15 mouse cellular contexts compared by ENCODE assay signal in the genomic region with DNA sequence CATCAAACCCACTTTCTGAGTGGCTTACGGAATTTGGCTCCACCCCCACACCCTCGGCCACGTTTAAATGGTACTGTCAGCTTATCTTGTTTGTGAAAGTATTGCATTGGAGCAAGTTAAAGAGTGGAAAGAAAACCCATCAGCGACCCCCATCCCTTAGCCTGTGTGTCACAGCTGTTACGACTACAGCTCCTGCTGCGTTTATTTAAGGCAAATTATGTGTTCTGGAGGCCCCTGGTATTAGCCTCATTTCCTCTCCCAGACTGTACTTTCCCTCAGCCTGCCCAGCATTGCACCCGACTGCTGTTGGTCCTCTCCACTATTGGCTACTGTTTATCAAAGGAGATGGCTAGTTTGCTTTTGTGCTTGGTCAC.
DNase-seq lines count a peak whose midpoint lies in the region; ATAC-seq and TF ChIP-seq lines count a peak whose summit lies in the region.
"Had no signal": no experiment of that assay in that cellular context is flagged by ENCODE, and none has a peak within 500 bp of the region (broad histone marks: within the 10 kb centered on the region; RNA-seq: fewer than 3 reads in every experiment).

No protein-coding gene starts in this region.

- H3K27me3 ChIP-seq in heart, embryonic 13.5 days (replicated peaks): no peaks in the 10 kb centered on the region
- no peaks in the 10 kb centered on the region for H3K27me3 ChIP-seq in lung, embryonic 14.5 days (ENCODE audit: insufficient read depth, low read length)
- H3K27me3 ChIP-seq in intestine, postnatal 0 days (replicated peaks; ENCODE audit: control insufficient read depth, insufficient read depth, low read length): no peaks in the 10 kb centered on the region
- H3K27me3 ChIP-seq in liver, postnatal 0 days (ENCODE audit: insufficient read depth, low read length): no peaks in the 10 kb centered on the region
- no peaks in the 10 kb centered on the region for H3K27me3 ChIP-seq in midbrain, embryonic 14.5 days (ENCODE audit: control insufficient read depth, insufficient read depth, low read length)

- H3K9ac ChIP-seq in heart, embryonic 13.5 days: 0 out of 2 replicates have a peak overlapping the region, but pooled peaks have one; percentile 10
- no peak overlapping the region for H3K9ac ChIP-seq in lung, embryonic 14.5 days
- peak overlapping the region; percentile 22; the same call in 1 of the 2 replicates for H3K9ac ChIP-seq in intestine, postnatal 0 days (ENCODE audit: low read depth, low read length)
- H3K9ac ChIP-seq in liver, postnatal 0 days (replicated peaks): no peak overlapping the region
- H3K9ac ChIP-seq in midbrain, embryonic 14.5 days (replicated peaks; ENCODE audit: low read length): no peak overlapping the region
- H3K9ac ChIP-seq: midbrain, embryonic 13.5 days had no signal

- no peak overlapping the region for H3K4me3 ChIP-seq in heart, embryonic 13.5 days
- no peak overlapping the region for H3K4me3 ChIP-seq in lung, embryonic 14.5 days (ENCODE audit: low read depth, low read length)
- no peak overlapping the region for H3K4me3 ChIP-seq in intestine, postnatal 0 days (ENCODE audit: low read depth, low read length)
- H3K4me3 ChIP-seq in liver, postnatal 0 days (ENCODE audit: low read depth, low read length): no peak overlapping the region
- H3K4me3 ChIP-seq in midbrain, embryonic 14.5 days (replicated peaks; ENCODE audit: low read depth, low read length): no peak overlapping the region
- H3K4me3 ChIP-seq: layer of hippocampus, adult 2 months; midbrain, embryonic 13.5 days had no signal

- no peak for ATAC-seq in heart, embryonic 13.5 days (ENCODE audit: extremely low read depth, insufficient number of reproducible peaks, low FRiP score, low TSS enrichment)
- peak; percentile 35; the same call in 1 of the 2 replicates for ATAC-seq in lung, embryonic 14.5 days (ENCODE audit: insufficient read depth)
- no peak for ATAC-seq in intestine, postnatal 0 days
- peak; percentile 8; the same call in 1 of the 2 replicates for ATAC-seq in liver, postnatal 0 days
- no peak for ATAC-seq in midbrain, embryonic 14.5 days (ENCODE audit: low FRiP score, low TSS enrichment)
- ATAC-seq: midbrain, embryonic 13.5 days had no signal

- no peak overlapping the region for H3K4me2 ChIP-seq in heart, embryonic 13.5 days
- no peak overlapping the region for H3K4me2 ChIP-seq in lung, embryonic 14.5 days
- no peak overlapping the region for H3K4me2 ChIP-seq in intestine, postnatal 0 days (replicated peaks; ENCODE audit: low read depth)
- peak overlapping the region; percentile 23; the same call in 1 of the 2 replicates for H3K4me2 ChIP-seq in liver, postnatal 0 days (ENCODE audit: low read depth, low read length)
- no peak overlapping the region for H3K4me2 ChIP-seq in midbrain, embryonic 14.5 days (ENCODE audit: low read length)
- H3K4me2 ChIP-seq: midbrain, embryonic 13.5 days had no signal

- DNase-seq in heart, postnatal 14 days: no peak
- peak; percentile 60 for DNase-seq in lung, embryonic 14.5 days
- DNase-seq in lung, postnatal 36 days: no peak
- no peak for DNase-seq in liver, postnatal 0 days
- no peak for DNase-seq in midbrain, embryonic 14.5 days
- no peak for DNase-seq in cerebellum, adult 18-20 months
- DNase-seq: B cell, adult 2 months; cerebellum, adult 2 months; gastrocnemius, postnatal 36 days; heart, postnatal 4 days had no signal

- WGBS in heart, embryonic 13.5 days: 26% methylated on average over 7 of the region's 7 CpGs
- WGBS in lung, embryonic 14.5 days: 7% methylated on average over 7 of the region's 7 CpGs
- 24% methylated on average over 7 of the region's 7 CpGs for WGBS in intestine, postnatal 0 days
- WGBS in liver, postnatal 0 days (ENCODE audit: insufficient replicate concordance): 27% methylated on average over 7 of the region's 7 CpGs
- 74% methylated on average over 7 of the region's 7 CpGs for WGBS in midbrain, embryonic 14.5 days

- peaks cover 50% of the 10 kb centered on the region for H3K4me1 ChIP-seq in heart, embryonic 13.5 days
- H3K4me1 ChIP-seq in lung, embryonic 14.5 days (ENCODE audit: insufficient read depth): peaks cover 28% of the 10 kb centered on the region
- no peaks in the 10 kb centered on the region for H3K4me1 ChIP-seq in intestine, postnatal 0 days (replicated peaks; ENCODE audit: control insufficient read depth, insufficient read depth, low read length)
- H3K4me1 ChIP-seq in liver, postnatal 0 days (ENCODE audit: insufficient read depth): peaks cover 10% of the 10 kb centered on the region
- no peaks in the 10 kb centered on the region for H3K4me1 ChIP-seq in midbrain, embryonic 14.5 days (ENCODE audit: control insufficient read depth, insufficient read depth, low read length)
- H3K4me1 ChIP-seq: midbrain, embryonic 13.5 days had no signal

- TF ChIP-seq EP300 in liver, postnatal 0 days (IDR thresholded peaks at IDR 0.05; ENCODE audit: low read depth): no peak

- no peaks in the 10 kb centered on the region for H3K36me3 ChIP-seq in heart, embryonic 13.5 days
- H3K36me3 ChIP-seq in lung, embryonic 14.5 days (ENCODE audit: insufficient read depth): no peaks in the 10 kb centered on the region
- peaks cover 30% of the 10 kb centered on the region for H3K36me3 ChIP-seq in intestine, postnatal 0 days (ENCODE audit: control insufficient read depth, insufficient read depth)
- H3K36me3 ChIP-seq in liver, postnatal 0 days (replicated peaks; ENCODE audit: insufficient read depth, low read length): peaks cover 3% of the 10 kb centered on the region; the same call in 1 of the 2 replicates
- no peaks in the 10 kb centered on the region for H3K36me3 ChIP-seq in midbrain, embryonic 14.5 days (ENCODE audit: control insufficient read depth, insufficient read depth, low read length)
- H3K36me3 ChIP-seq: midbrain, embryonic 13.5 days had no signal

- TF ChIP-seq CTCF in lung, embryonic 14.5 days (IDR thresholded peaks at IDR 0.05; ENCODE audit: low read depth): no peak
- TF ChIP-seq CTCF in intestine, postnatal 0 days (IDR thresholded peaks at IDR 0.05; ENCODE audit: low read depth): no peak
- no peak for TF ChIP-seq CTCF in liver, postnatal 0 days (IDR thresholded peaks at IDR 0.05; ENCODE audit: low read depth)

- intact Hi-C loops in heart, postnatal 14 days (cut with DNase I): no loop called here

- peak overlapping the region; percentile 67 for H3K27ac ChIP-seq in heart, embryonic 13.5 days (replicated peaks)
- peak overlapping the region; percentile 55 for H3K27ac ChIP-seq in lung, embryonic 14.5 days (ENCODE audit: low read depth)
- no peak overlapping the region for H3K27ac ChIP-seq in intestine, postnatal 0 days (ENCODE audit: low read depth, low read length)
- peak overlapping the region; percentile 64 for H3K27ac ChIP-seq in liver, postnatal 0 days (ENCODE audit: low read depth)
- no peak overlapping the region for H3K27ac ChIP-seq in midbrain, embryonic 14.5 days (replicated peaks; ENCODE audit: low read depth, low read length)
- H3K27ac ChIP-seq: layer of hippocampus, adult 2 months; macrophage; midbrain, embryonic 13.5 days had no signal

- no peaks in the 10 kb centered on the region for H3K9me3 ChIP-seq in heart, embryonic 13.5 days
- H3K9me3 ChIP-seq in lung, embryonic 14.5 days (ENCODE audit: low read depth, low read length): no peaks in the 10 kb centered on the region
- no peaks in the 10 kb centered on the region for H3K9me3 ChIP-seq in intestine, postnatal 0 days (ENCODE audit: control insufficient read depth)
- H3K9me3 ChIP-seq in liver, postnatal 0 days (ENCODE audit: low read length): no peaks in the 10 kb centered on the region
- H3K9me3 ChIP-seq in midbrain, embryonic 14.5 days (ENCODE audit: control insufficient read depth, low read length): no peaks in the 10 kb centered on the region
- H3K9me3 ChIP-seq: midbrain, embryonic 13.5 days had no signal

Comparison
In these comparisons a context has a peak if more than half of its experiments do, and no peak if none do; other contexts are left out.
1. ATAC-seq: peak in lung, embryonic 14.5 days (single experiment) and liver, postnatal 0 days (single experiment); none in heart, embryonic 13.5 days (single experiment), intestine, postnatal 0 days (single experiment) and midbrain, embryonic 14.5 days (single experiment).
2. H3K27ac ChIP-seq: peak in heart, embryonic 13.5 days (single experiment), lung, embryonic 14.5 days (single experiment) and liver, postnatal 0 days (single experiment); none in intestine, postnatal 0 days (single experiment) and midbrain, embryonic 14.5 days (single experiment).
3. H3K9ac ChIP-seq: peak in heart, embryonic 13.5 days (single experiment) and intestine, postnatal 0 days (single experiment); none in lung, embryonic 14.5 days (single experiment), liver, postnatal 0 days (single experiment) and midbrain, embryonic 14.5 days (single experiment).